Mouse (Mus musculus) MEL (cell line): ENCODE data around the gene Pomt1. TPM values are rescaled to one million over a fixed set of nuclear protein-coding genes. Genes with fewer than 3 reads are reported as not detected.

Experiments
- DNase-seq: peaks from one replicate; pipeline ENCODE4 v3.0.0; 2011; ENCODE audit warnings: low read depth, low spot score
- H3K27ac ChIP-seq: 2 replicates; pipeline ENCODE4 v1.5.1; 2012; ENCODE audit warnings: low read depth, mild to moderate bottlenecking, control low read depth, low read length, moderate library complexity; ENCODE audit not compliant: control insufficient read depth
- H3K27me3 ChIP-seq, 2 experiments: fragments of 150-350 bp in 1 of 2; sonication (generic) in 1 of 2; 2 replicates each; pipeline ENCODE4 v1.6.1; 2012; ENCODE audit warnings: low read length in 2 of 2, mild to moderate bottlenecking in 2 of 2, improper control_type of control experiment in 1 of 2, moderate library complexity in 1 of 2; ENCODE audit not compliant: insufficient read depth in 2 of 2, control insufficient read depth in 1 of 2
- H3K36me3 ChIP-seq, 2 experiments: 2 replicates each; pipeline ENCODE4 v1.6.1; 2012 to 2014; ENCODE audit warnings: low read length in 2 of 2, improper control_type of control experiment in 1 of 2, inconsistent platforms in 1 of 2, mild to moderate bottlenecking in 1 of 2; ENCODE audit not compliant: insufficient read depth in 2 of 2, control insufficient read depth in 1 of 2
- H3K4me1 ChIP-seq, 2 experiments: fragments of 150-350 bp in 1 of 2; sonication (generic) in 1 of 2; 2 replicates each; pipeline ENCODE4 v1.6.1; 2012; ENCODE audit warnings: low read length in 2 of 2, improper control_type of control experiment in 1 of 2, mild to moderate bottlenecking in 1 of 2; ENCODE audit not compliant: insufficient read depth in 2 of 2, control insufficient read depth in 1 of 2
- H3K4me3 ChIP-seq, 2 experiments: fragments of 150-350 bp in 1 of 2; sonication (generic) in 1 of 2; 2 replicates each; pipeline ENCODE4 v1.5.1; 2012; ENCODE audit warnings: low read depth in 2 of 2, low read length in 2 of 2, mild to moderate bottlenecking in 2 of 2, moderate library complexity in 2 of 2, control low read depth in 1 of 2, improper control_type of control experiment in 1 of 2; ENCODE audit not compliant: control insufficient read depth in 1 of 2, insufficient read depth in 1 of 2
- H3K79me2 ChIP-seq: 2 replicates; pipeline ENCODE4 v1.6.1; 2012; ENCODE audit warnings: mild to moderate bottlenecking, low read length, moderate library complexity; ENCODE audit not compliant: control insufficient read depth, poor library complexity, insufficient read depth
- H3K9ac ChIP-seq: 2 replicates; pipeline ENCODE4 v1.6.1; 2012; ENCODE audit warnings: low read depth, mild to moderate bottlenecking, control low read depth, low read length, moderate library complexity; ENCODE audit not compliant: control insufficient read depth, poor library complexity, severe bottlenecking
- H3K9me3 ChIP-seq: fragments of 150-350 bp; sonication (generic); replicated peaks from 2 replicates; pipeline ENCODE4 v1.6.1; 2012; ENCODE audit warnings: mild to moderate bottlenecking, low read length, improper control_type of control experiment, moderate library complexity; ENCODE audit not compliant: insufficient read depth
- CHD2 ChIP-seq: IDR thresholded peaks from 2 replicates; pipeline ENCODE4 v1.6.1; 2011; ENCODE audit warnings: low read length, improper control_type of control experiment
- ETS1 ChIP-seq: IDR thresholded peaks from 2 replicates; pipeline ENCODE4 v1.6.1; 2012; ENCODE audit warnings: low read depth, mild to moderate bottlenecking, inconsistent platforms, low read length, improper control_type of control experiment, moderate library complexity
- GABPA ChIP-seq: IDR thresholded peaks from 2 replicates; pipeline ENCODE4 v1.6.1; 2012; ENCODE audit warnings: low read depth, mild to moderate bottlenecking, inconsistent platforms, low read length, improper control_type of control experiment, moderate library complexity
- KAT2A ChIP-seq: conservative IDR thresholded peaks from 2 replicates; pipeline ENCODE4 v1.6.1; 2012; ENCODE audit warnings: low read depth, low read length, improper control_type of control experiment, inconsistent platforms
- MXI1 ChIP-seq: IDR thresholded peaks from 2 replicates; pipeline ENCODE4 v1.6.1; 2011; ENCODE audit warnings: mild to moderate bottlenecking, low read depth, low read length, improper control_type of control experiment
- NELFE ChIP-seq: IDR thresholded peaks from 2 replicates; pipeline ENCODE4 v1.6.1; 2011; ENCODE audit warnings: low read depth, low read length, improper control_type of control experiment
- NRF1 ChIP-seq: IDR thresholded peaks from 2 replicates; pipeline ENCODE4 v1.6.1; 2014; ENCODE audit warnings: low read depth, mild to moderate bottlenecking, inconsistent platforms, low read length, improper control_type of control experiment, moderate library complexity; ENCODE audit not compliant: poor library complexity, insufficient read depth, severe bottlenecking
- POLR2AphosphoS5 ChIP-seq: IDR thresholded peaks from 2 replicates; pipeline ENCODE4 v1.6.1; 2012; ENCODE audit warnings: low read depth, borderline replicate concordance, mild to moderate bottlenecking, inconsistent platforms, low read length, moderate library complexity, mixed read lengths
- RCOR1 ChIP-seq: IDR thresholded peaks from 2 replicates; pipeline ENCODE4 v1.6.1; 2012; ENCODE audit warnings: low read depth, mild to moderate bottlenecking, inconsistent platforms, low read length, improper control_type of control experiment
- ZC3H11A ChIP-seq: IDR thresholded peaks from 2 replicates; pipeline ENCODE4 v1.6.1; 2012; ENCODE audit warnings: low read depth, mild to moderate bottlenecking, inconsistent platforms, low read length, improper control_type of control experiment
- ZNF384 ChIP-seq: IDR thresholded peaks from 2 replicates; pipeline ENCODE4 v1.6.1; 2012; ENCODE audit warnings: low read depth, mild to moderate bottlenecking, inconsistent platforms, low read length, improper control_type of control experiment
- polyA plus RNA-seq, 2 experiments: library from polyadenylated mRNA; stranded (reverse) in 1 of 2; unstranded in 1 of 2; fragments of >175 nt in 1 of 2; fragments of >200 nt in 1 of 2; gene quantifications; 2 replicates each; pipeline versions ENCODE4 v1.2.1 to v1.2.4; 2012; ENCODE audit warnings: low replicate concordance in 2 of 2, low read depth in 1 of 2; ENCODE audit not compliant: insufficient read length in 2 of 2, insufficient read depth in 1 of 2, missing spikeins in 1 of 2
- total RNA-seq: library from RNA; depleted of rRNA; stranded (reverse); fragments of 300-350 nt; gene quantifications from 2 replicates; pipeline ENCODE4 v1.2.3, GENCODE M21; 2012

Pomt1 gene
- total and polyA plus RNA-seq, 3 experiments, result 34.2 to 42.8 TPM; not detected in 1

DNA sequence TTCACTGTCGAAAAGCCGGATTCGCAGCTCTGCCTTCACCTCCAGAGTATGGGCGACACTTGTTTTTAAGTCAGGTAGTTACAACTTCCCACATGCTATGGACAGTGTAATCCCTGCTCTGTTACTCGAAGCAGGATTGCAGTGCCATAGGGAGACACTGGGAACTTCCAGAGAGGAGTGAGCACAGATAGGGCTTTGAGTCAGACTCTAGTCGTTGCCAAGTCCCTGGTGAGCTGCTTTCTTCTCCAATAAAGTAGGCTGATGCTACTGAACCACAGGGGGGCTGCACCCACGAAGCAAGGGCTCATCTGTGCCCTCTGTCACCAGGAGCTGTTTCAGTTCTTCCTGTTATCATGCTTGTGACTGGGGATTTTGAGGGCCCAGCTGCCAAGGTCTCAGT lies 14.8 kb upstream of the Pomt1 start:
- DNase-seq, result no peak
- Histone ChIP-seq H3K36me3 (peaks cover 0 to 3% of the 10 kb centered on the region in 2 experiments; a peak in 2 of 4 replicates), H3K4me3 (no peak overlapping the region), H3K4me1 (no peaks in the 10 kb centered on the region), H3K27me3 (no peaks in the 10 kb centered on the region), H3K27ac (no peak overlapping the region), H3K9me3 (no peaks in the 10 kb centered on the region), H3K79me2 (no peaks in the 10 kb centered on the region), H3K9ac (no peak overlapping the region)
- TF ChIP-seq RCOR1 (no peak), CHD2 (no peak), ETS1 (no peak), POLR2AphosphoS5 (no peak), NELFE (no peak), ZNF384 (no peak), GABPA (no peak), KAT2A (no peak), NRF1 (no peak)

- no peak overlapping the region for H3K9ac ChIP-seq
- no peak for TF ChIP-seq MXI1
- TF ChIP-seq NRF1, result no peak
- TF ChIP-seq ZC3H11A, result no peak
- H3K27me3 ChIP-seq, result no peaks in the 10 kb centered on the region
- no peaks in the 10 kb centered on the region for H3K79me2 ChIP-seq
- no peak overlapping the region for H3K27ac ChIP-seq
- no peaks in the 10 kb centered on the region for H3K4me1 ChIP-seq
- DNase-seq, result no peak
- H3K9me3 ChIP-seq, result no peaks in the 10 kb centered on the region
- peaks cover 0 to 3% of the 10 kb centered on the region in 2 experiments; a peak in 2 of 4 replicates for H3K36me3 ChIP-seq
- no peak overlapping the region for H3K4me3 ChIP-seq
Measured at GRCm38 (mm10) chr2:32222057-32222456, 14.3 kb upstream of the Pomt1 start.

DNA sequence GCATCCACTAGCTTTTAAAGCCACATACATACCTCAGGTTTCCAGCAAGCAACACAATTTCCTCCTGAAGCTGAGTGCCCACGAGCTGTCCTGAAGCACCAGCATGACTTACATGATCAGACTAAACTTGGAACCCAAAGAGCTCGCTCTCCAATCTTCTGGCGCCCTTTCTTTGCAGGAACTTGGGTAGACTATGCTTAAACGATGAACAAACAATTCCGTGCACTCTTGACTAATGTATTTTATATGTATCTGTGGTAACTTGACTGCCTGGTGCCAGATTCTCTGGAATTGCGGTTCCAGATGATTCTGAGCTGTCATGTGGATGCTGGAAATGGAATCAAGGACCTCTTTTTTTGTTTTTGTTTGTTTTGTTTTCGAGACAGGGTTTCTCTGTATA lies 957 bp upstream of the Pomt1 start:
- Histone ChIP-seq H3K9me3 (no peaks in the 10 kb centered on the region), H3K79me2 (peaks cover 4% of the 10 kb centered on the region; the same call in 1 of the 2 replicates), H3K27ac (peak overlapping the region; percentile 82), H3K4me3 (peak overlapping the region; percentile 67 to 70), H3K36me3 (peaks cover 0 to 38% of the 10 kb centered on the region in 2 experiments; a peak in 3 of 4 replicates), H3K4me1 (peaks cover 15 to 29% of the 10 kb centered on the region in 2 experiments), H3K27me3 (no peaks in the 10 kb centered on the region), H3K9ac (peak overlapping the region; percentile 78)
- DNase-seq, result peak; percentile 40
- TF ChIP-seq KAT2A, result no peak
